Mouse (Mus musculus): ENCODE measurements around the gene Bcl6b. TPM values are rescaled to one million over a fixed set of nuclear protein-coding genes. Genes with fewer than 3 reads are reported as not detected.
A peak's percentile ranks its signal among the peaks of the same experiment; 100 is the strongest.

Bcl6b gene
- total and polyA plus RNA-seq, 2 experiments from 2014 or later = 2.4 to 3.8 TPM

DNA sequence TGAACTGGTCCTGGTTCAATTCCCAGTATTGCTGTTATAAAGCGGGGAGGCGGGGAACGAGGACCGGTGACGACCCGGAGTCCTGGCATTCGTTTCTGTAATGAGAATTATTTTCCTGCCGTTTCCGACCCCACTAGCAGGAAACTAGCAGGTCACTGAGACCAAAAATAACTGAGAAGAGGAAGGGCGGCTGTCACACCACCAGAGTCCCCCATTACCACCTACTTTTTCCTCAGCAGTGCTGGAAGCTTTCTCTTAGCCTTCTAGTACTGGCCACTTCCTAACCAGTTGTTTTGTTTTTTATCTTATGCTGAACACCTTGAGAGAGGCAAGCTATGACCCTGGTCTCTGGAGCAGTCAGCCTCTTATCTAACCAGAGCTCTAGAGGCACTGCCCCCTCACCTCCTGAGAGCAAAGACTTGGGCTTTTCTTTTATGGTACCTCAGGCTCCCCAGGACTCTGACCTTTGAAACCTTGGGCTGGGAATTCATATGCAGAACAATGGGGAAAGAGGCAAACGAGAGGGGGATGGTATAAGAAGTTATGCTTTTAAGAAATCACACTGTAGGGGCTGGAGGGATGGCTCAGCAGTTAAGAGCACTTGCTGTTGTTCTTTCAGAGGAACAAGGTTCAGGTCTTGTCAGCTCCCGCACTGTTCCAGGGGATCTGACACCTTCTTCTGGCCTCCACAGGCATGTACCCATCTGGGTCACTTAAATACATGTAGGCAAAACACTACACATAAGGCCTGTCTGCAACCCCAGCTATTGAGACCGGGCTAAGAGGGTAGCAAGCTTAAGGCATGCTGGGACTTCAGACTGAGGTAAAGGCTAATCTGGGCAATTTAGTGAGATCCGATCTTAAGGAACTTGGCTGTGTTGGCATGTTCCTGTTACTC lies 7.7 kb downstream of the Bcl6b start:
- H3K36me3 ChIP-seq (ENCODE audit: insufficient read depth, low read length) = 0 out of 2 replicates have a peak, but pooled peaks cover 8% of the 10 kb centered on the region
- H3K4me1 ChIP-seq (ENCODE audit: insufficient read depth, low read length) = peaks cover 13% of the 10 kb centered on the region; the same call in 1 of the 2 replicates
- no peak for TF ChIP-seq CTCF (IDR thresholded peaks at IDR 0.05)
- H3K4me2 ChIP-seq (ENCODE audit: low read depth, low read length, poor library complexity, severe bottlenecking) = peak overlapping the region; percentile 90
- no peaks in the 10 kb centered on the region for H3K27me3 ChIP-seq (ENCODE audit: insufficient read depth, low read length)
- peak overlapping the region; percentile 87 for H3K27ac ChIP-seq (ENCODE audit: low read depth, low read length)
- H3K9me3 ChIP-seq (ENCODE audit: low read length) = no peaks in the 10 kb centered on the region
- H3K4me3 ChIP-seq (ENCODE audit: low read depth, low read length) = peak overlapping the region; percentile 53
- no peak for ATAC-seq (ENCODE audit: low FRiP score)
- 9% methylated on average over 14 of the region's 14 CpGs for WGBS
- no peak for DNase-seq (ENCODE audit: low spot score)
- peak overlapping the region; percentile 64 for H3K9ac ChIP-seq (replicated peaks; ENCODE audit: low read length, poor library complexity, severe bottlenecking)

DNA sequence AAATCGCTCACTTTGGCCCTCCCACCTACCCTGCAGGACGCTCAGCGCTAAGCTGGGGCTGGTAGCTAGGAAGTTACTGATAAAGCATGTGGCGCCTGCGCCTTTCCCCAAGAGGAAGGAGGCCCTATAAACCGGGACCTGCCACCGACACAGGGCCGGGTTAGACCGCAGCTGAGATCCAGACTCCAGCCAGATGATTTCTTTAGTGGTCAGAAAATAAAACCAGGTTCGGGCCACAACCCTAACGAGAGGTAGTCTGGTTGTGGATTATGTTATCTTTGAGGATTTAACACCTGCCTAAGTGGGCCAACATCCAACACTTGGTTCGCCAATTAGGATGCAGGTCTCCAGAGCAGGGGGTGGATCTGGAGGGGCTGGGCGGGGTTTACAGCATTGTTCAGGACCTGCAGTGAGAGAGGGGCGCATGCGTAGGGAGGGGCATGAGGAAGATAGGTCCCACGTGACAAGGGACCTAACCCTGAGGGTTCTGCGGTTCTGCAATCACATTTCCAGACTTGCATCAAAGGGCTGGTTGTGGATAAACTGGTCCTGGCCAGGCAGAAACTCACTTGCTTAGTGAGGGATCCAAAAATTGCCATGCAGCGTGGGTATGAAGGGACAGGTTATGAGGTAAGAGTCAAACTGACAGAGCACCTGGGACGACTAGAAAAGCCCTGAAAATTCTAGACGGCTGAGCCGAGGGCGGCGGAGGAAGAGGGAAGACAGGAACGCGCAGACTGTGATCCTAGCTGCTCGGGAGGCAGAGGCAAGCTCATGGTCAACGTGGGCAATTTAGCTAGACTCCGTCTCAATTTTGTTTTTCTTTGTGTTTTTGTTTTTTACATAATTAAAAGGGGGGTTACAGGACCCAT lies 8.6 kb downstream of the Bcl6b start, which contains the start of gene Slc16a13:
TSS of gene Slc16a13 (minus strand) at position 334 of the 872 bp plus-strand sequence.
- Histone ChIP-seq H3K9ac (replicated peaks; ENCODE audit: low read length, poor library complexity, severe bottlenecking) (peak within 1 kb of the TSS; percentile 75), H3K4me3 (ENCODE audit: low read depth, low read length) (peak within 1 kb of the TSS; percentile 53), H3K27me3 (ENCODE audit: insufficient read depth, low read length) (peaks cover 4% of the 10 kb centered on the region; the same call in 1 of the 2 replicates), H3K9me3 (ENCODE audit: low read length) (no peaks in the 10 kb centered on the region), H3K36me3 (ENCODE audit: insufficient read depth, low read length) (0 out of 2 replicates have a peak, but pooled peaks cover 8% of the 10 kb centered on the region), H3K4me1 (ENCODE audit: insufficient read depth, low read length) (peaks cover 13% of the 10 kb centered on the region; the same call in 1 of the 2 replicates), H3K4me2 (ENCODE audit: low read depth, low read length, poor library complexity, severe bottlenecking) (peak within 1 kb of the TSS; percentile 90), H3K27ac (ENCODE audit: low read depth, low read length) (peak within 1 kb of the TSS; percentile 87)
- TF ChIP-seq CTCF (IDR thresholded peaks at IDR 0.05) = 0 out of 2 replicates have a peak, but pooled peaks have one; percentile 5
- under 1% methylated on average over 28 of the region's 28 CpGs for WGBS
- ATAC-seq (ENCODE audit: low FRiP score) (peak; percentile 94), DNase-seq (ENCODE audit: low spot score) (peak; percentile 99)

DNA sequence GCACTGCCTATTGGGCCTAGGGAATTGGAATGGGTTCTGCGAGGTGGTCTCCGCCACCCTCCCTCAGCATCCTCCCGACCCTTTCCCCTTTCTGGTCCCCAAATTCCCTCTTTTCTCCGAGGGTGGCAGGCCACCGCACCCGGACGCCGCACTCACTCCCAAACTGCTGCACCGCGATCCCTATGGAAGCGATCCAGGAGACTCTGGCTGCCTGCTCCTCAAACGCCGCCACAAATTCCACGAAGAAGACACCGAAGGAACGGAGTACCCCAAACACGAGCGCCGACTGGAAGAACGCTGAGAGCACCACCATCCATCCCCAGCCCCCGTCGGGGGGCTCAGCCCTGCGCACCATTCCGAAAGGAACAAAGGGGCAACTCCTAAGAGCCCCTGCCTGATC lies 9.3 kb downstream of the Bcl6b start:
- Histone ChIP-seq H3K4me3 (ENCODE audit: low read depth, low read length) (peak overlapping the region; percentile 53), H3K4me2 (ENCODE audit: low read depth, low read length, poor library complexity, severe bottlenecking) (peak overlapping the region; percentile 90), H3K9ac (replicated peaks; ENCODE audit: low read length, poor library complexity, severe bottlenecking) (peak overlapping the region; percentile 75), H3K36me3 (ENCODE audit: insufficient read depth, low read length) (0 out of 2 replicates have a peak, but pooled peaks cover 8% of the 10 kb centered on the region), H3K27me3 (ENCODE audit: insufficient read depth, low read length) (peaks cover 10% of the 10 kb centered on the region; the same call in 1 of the 2 replicates), H3K9me3 (ENCODE audit: low read length) (no peaks in the 10 kb centered on the region), H3K4me1 (ENCODE audit: insufficient read depth, low read length) (peaks cover 13% of the 10 kb centered on the region; the same call in 1 of the 2 replicates), H3K27ac (ENCODE audit: low read depth, low read length) (peak overlapping the region; percentile 87)
- no peak; the same call in 1 of the 2 replicates for TF ChIP-seq CTCF (IDR thresholded peaks at IDR 0.05)
- ATAC-seq (ENCODE audit: low FRiP score) (no peak), DNase-seq (ENCODE audit: low spot score) (no peak)
- 2% methylated on average over 24 of the region's 24 CpGs for WGBS

DNA sequence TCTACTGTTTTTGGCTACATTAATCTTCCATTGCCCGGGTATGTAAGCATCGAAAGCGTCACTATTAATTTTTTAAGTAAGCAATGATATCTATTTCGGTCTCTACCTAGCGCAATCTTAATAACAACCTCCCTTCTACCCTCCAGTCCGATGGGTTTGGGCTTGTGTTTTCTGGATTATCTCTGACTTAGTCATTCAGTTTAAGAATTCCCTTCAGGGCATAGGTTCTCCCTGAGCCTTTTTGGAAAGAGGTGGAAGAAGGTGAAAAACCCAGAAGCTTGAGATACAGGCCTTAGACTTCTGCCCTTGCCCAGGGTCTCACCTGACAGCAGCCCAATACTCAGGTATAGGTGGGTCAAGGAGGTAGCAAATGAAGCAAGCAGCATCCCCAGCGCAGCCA lies 9.7 kb downstream of the Bcl6b start:
- peaks cover 10% of the 10 kb centered on the region; the same call in 1 of the 2 replicates for H3K27me3 ChIP-seq (ENCODE audit: insufficient read depth, low read length)
- WGBS = 46% methylated on average over 7 of the region's 7 CpGs
- H3K36me3 ChIP-seq (ENCODE audit: insufficient read depth, low read length) = 0 out of 2 replicates have a peak, but pooled peaks cover 8% of the 10 kb centered on the region
- peak overlapping the region; percentile 90 for H3K4me2 ChIP-seq (ENCODE audit: low read depth, low read length, poor library complexity, severe bottlenecking)
- no peak for TF ChIP-seq CTCF (IDR thresholded peaks at IDR 0.05)
- H3K9me3 ChIP-seq (ENCODE audit: low read length) = no peaks in the 10 kb centered on the region
- H3K27ac ChIP-seq (ENCODE audit: low read depth, low read length) = peak overlapping the region; percentile 87
- no peak for ATAC-seq (ENCODE audit: low FRiP score)
- peak overlapping the region; percentile 75 for H3K9ac ChIP-seq (replicated peaks; ENCODE audit: low read length, poor library complexity, severe bottlenecking)
- no peak for DNase-seq (ENCODE audit: low spot score)
- peaks cover 13% of the 10 kb centered on the region; the same call in 1 of the 2 replicates for H3K4me1 ChIP-seq (ENCODE audit: insufficient read depth, low read length)
- peak overlapping the region; percentile 53 for H3K4me3 ChIP-seq (ENCODE audit: low read depth, low read length)

DNA sequence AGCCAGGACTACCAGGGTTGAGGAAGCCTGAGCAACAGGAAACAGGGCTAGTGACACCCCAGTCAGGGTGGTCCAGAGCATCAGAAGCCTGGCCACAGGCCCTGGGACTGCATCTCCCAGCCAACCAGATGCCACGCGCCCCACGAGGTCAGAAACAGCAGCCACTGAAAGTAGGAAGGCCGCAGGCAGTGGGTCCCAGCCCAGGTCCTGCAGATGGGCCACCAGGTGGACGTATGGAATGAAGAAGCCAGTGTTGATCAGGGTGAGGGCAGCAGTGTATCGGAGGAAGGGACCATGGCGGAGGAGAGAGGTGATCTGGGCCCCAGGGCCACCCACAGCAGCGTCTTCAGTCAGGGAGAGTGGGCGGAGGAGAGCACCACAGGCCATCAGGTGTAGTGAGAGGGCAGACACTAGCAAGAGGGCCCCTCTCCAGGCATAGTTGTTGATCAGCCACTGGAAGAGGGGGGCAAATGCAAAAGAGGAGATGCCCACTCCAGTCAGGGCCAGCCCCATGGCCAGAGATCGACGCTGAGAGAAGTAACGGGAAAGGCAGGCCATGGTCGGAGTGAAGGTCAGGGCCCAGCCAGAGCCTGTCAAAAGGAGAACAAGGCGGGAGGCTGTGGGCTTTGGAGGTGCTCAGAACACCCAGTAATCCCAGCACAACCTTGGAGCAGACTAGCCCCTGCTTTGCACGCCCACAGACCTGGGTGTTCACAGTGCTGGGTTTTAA lies 10.7 kb downstream of the Bcl6b start:
- 91% methylated on average over 15 of the region's 15 CpGs for WGBS
- H3K27ac ChIP-seq (ENCODE audit: low read depth, low read length) = no peak overlapping the region
- ATAC-seq (ENCODE audit: low FRiP score) = no peak
- H3K9me3 ChIP-seq (ENCODE audit: low read length) = no peaks in the 10 kb centered on the region
- peaks cover 10% of the 10 kb centered on the region; the same call in 1 of the 2 replicates for H3K27me3 ChIP-seq (ENCODE audit: insufficient read depth, low read length)
- DNase-seq (ENCODE audit: low spot score) = no peak
- H3K4me1 ChIP-seq (ENCODE audit: insufficient read depth, low read length) = peaks cover 20% of the 10 kb centered on the region
- no peak for TF ChIP-seq CTCF (IDR thresholded peaks at IDR 0.05)
- H3K4me3 ChIP-seq (ENCODE audit: low read depth, low read length) = peak overlapping the region; percentile 2; the same call in 1 of the 2 replicates
- peak overlapping the region; percentile 90 for H3K4me2 ChIP-seq (ENCODE audit: low read depth, low read length, poor library complexity, severe bottlenecking)
- H3K9ac ChIP-seq (replicated peaks; ENCODE audit: low read length, poor library complexity, severe bottlenecking) = peak overlapping the region; percentile 24; the same call in 1 of the 2 replicates
- H3K36me3 ChIP-seq (ENCODE audit: insufficient read depth, low read length) = 0 out of 2 replicates have a peak, but pooled peaks cover 8% of the 10 kb centered on the region

Data from midbrain, postnatal 0 days (tissue).